Mouse (Mus musculus) midbrain, embryonic 12.5 days (tissue): ENCODE measurements around the gene Nccrp1. TPM values are rescaled to one million over a fixed set of nuclear protein-coding genes. Genes with fewer than 3 reads are reported as not detected.

Experiments
- ATAC-seq: fragments of 200-750 bp; cut with Nextera tagmentation; 2 replicates; pipeline ENCODE4 v1.8.0; 2017; ENCODE audit warnings: low read depth, moderate TSS enrichment, moderate library complexity; ENCODE audit not compliant: low FRiP score
- H3K27ac ChIP-seq: fragments of 300-500 bp; sonication (generic); replicated peaks from 2 replicates; pipeline ENCODE4 v1.5.1; 2016; ENCODE audit warnings: mild to moderate bottlenecking
- H3K27me3 ChIP-seq: fragments of 300-500 bp; sonication (generic); 2 replicates; pipeline ENCODE4 v1.6.1; 2016; ENCODE audit warnings: mild to moderate bottlenecking
- H3K36me3 ChIP-seq: fragments of 300-500 bp; sonication (generic); 2 replicates; pipeline ENCODE4 v1.6.1; 2016
- H3K4me1 ChIP-seq: fragments of 300-500 bp; sonication (generic); 2 replicates; pipeline ENCODE4 v1.6.1; 2016
- H3K4me2 ChIP-seq: fragments of 300-500 bp; sonication (generic); replicated peaks from 2 replicates; pipeline ENCODE4 v1.6.1; 2016; ENCODE audit warnings: mild to moderate bottlenecking, moderate library complexity
- H3K4me3 ChIP-seq: fragments of 300-500 bp; sonication (generic); 2 replicates; pipeline ENCODE4 v1.5.1; 2016; ENCODE audit warnings: mild to moderate bottlenecking
- H3K9ac ChIP-seq: fragments of 300-500 bp; sonication (generic); replicated peaks from 2 replicates; pipeline ENCODE4 v1.6.1; 2016; ENCODE audit warnings: mild to moderate bottlenecking, moderate library complexity
- H3K9me3 ChIP-seq: fragments of 300-500 bp; sonication (generic); 2 replicates; pipeline ENCODE4 v1.6.1; 2016; ENCODE audit warnings: mild to moderate bottlenecking
- WGBS: fragments of 180-500 bp; shearing (Covaris S2); methylation state at CpG from one replicate; pipeline ENCODE4 v1.1.7; 2016; 5-methylcytosine and 5-hydroxymethylcytosine counted together
- polyA plus RNA-seq: library from polyadenylated mRNA; unstranded; fragments of >200 nt; fragmentation: Nextera tagmentation; extraction: Ambion mirVana; gene quantifications from 2 replicates; pipeline ENCODE4 v1.2.1, GENCODE M21; 2016

Nccrp1 gene
- polyA plus RNA-seq, 1 experiment from 2014 or later, result not detected

DNA sequence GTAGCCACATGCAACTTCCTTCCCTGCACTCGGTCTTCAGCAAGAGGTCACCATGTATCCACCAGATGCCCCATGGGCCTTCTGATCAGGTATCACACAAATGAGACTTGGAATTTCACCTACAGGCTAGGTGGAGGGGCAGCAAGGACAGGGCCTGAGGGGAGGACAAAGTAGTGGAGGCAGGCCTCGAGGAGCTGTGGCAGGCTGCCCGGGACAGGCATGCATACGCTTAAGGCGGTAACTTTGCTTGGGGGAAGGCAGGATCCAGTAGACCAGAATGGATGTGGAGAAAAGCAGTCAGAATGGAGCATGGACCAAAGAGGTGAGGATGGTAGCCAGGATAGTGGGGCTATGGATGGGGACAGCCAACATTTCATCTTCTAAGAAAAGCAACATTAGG, 32.8 kb upstream of the Nccrp1 start:
- H3K27me3 ChIP-seq, result no peaks in the 10 kb centered on the region
- H3K27ac ChIP-seq, result no peak overlapping the region
- ATAC-seq, result no peak
- no peak overlapping the region for H3K4me3 ChIP-seq
- 79% methylated on average over 5 of the region's 5 CpGs for WGBS
- no peaks in the 10 kb centered on the region for H3K9me3 ChIP-seq
- peaks cover 3% of the 10 kb centered on the region; the same call in 1 of the 2 replicates for H3K36me3 ChIP-seq
- H3K4me2 ChIP-seq, result no peak overlapping the region
- H3K4me1 ChIP-seq, result 0 out of 2 replicates have a peak, but pooled peaks cover 8% of the 10 kb centered on the region
- H3K9ac ChIP-seq, result no peak overlapping the region

DNA sequence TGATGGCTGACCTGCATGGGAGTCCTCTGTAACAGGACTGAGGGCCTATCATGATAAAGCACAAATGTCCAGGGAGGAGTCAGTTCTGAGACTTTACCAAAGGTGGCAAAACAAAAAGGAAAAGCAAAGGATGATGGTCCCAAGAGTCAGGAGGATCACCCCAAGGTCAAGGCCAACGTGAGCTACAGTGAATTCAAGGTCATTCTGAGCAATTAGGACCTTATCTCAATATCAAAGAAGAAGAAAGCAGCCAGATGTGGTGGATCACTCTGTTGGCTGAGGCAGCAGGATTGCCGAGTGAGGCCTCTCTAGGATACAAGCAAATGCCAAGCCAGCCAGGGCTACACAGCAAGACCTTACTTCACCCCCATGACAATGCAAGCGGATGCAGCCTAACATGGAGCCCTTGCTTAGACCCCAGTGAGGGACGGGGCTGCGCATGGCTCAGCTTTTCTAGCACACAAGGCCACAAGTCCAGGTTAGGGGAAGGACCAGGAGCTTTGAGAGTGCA, 31.5 kb upstream of the Nccrp1 start:
- ATAC-seq, result no peak
- WGBS, result 78% methylated on average over 5 of the region's 5 CpGs
- H3K9ac ChIP-seq, result no peak overlapping the region
- peaks cover 3% of the 10 kb centered on the region; the same call in 1 of the 2 replicates for H3K36me3 ChIP-seq
- H3K4me2 ChIP-seq, result no peak overlapping the region
- no peak overlapping the region for H3K4me3 ChIP-seq
- H3K4me1 ChIP-seq, result 0 out of 2 replicates have a peak, but pooled peaks cover 8% of the 10 kb centered on the region
- H3K9me3 ChIP-seq, result no peaks in the 10 kb centered on the region
- no peaks in the 10 kb centered on the region for H3K27me3 ChIP-seq
- H3K27ac ChIP-seq, result no peak overlapping the region

DNA sequence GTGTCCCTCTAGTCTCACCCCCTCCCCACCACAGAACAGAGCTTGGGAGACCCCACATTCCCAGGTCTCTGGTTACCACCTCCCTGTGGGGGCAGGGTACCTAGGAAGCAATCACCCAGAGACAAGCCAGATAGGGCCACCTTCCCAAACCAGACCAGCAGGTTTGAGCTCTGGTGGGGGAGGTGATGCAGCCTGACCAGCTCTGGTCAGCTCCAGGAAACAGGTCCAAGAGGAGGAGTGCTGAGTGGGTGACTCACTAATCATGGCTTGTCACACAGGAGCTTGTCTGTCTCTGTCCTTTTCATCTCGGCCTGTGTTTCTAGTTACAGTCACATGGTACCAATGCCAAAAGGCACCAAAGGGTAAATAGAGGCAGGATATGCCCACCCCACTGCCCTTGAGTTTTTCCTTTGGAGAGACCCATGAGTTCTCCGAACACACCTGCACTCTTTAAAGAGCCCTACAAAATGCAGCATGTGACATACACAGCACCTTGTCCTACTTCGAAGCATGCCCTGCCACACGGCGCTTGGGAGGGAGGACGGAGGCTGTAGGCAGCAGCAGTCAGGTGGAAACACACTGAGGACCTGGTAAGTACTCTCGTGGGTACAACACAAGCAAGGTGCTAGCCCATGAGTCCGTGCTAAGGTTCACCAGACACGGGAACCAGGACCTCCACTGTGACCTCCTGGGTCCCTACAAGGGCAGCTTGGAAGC, 30.9 kb upstream of the Nccrp1 start:
- Histone ChIP-seq H3K27me3 (no peaks in the 10 kb centered on the region), H3K9ac (no peak overlapping the region), H3K4me2 (no peak overlapping the region), H3K36me3 (peaks cover 3% of the 10 kb centered on the region; the same call in 1 of the 2 replicates), H3K27ac (no peak overlapping the region), H3K9me3 (no peaks in the 10 kb centered on the region), H3K4me1 (0 out of 2 replicates have a peak, but pooled peaks cover 8% of the 10 kb centered on the region), H3K4me3 (no peak overlapping the region)
- no peak for ATAC-seq
- 90% methylated on average over 9 of the region's 9 CpGs for WGBS

DNA sequence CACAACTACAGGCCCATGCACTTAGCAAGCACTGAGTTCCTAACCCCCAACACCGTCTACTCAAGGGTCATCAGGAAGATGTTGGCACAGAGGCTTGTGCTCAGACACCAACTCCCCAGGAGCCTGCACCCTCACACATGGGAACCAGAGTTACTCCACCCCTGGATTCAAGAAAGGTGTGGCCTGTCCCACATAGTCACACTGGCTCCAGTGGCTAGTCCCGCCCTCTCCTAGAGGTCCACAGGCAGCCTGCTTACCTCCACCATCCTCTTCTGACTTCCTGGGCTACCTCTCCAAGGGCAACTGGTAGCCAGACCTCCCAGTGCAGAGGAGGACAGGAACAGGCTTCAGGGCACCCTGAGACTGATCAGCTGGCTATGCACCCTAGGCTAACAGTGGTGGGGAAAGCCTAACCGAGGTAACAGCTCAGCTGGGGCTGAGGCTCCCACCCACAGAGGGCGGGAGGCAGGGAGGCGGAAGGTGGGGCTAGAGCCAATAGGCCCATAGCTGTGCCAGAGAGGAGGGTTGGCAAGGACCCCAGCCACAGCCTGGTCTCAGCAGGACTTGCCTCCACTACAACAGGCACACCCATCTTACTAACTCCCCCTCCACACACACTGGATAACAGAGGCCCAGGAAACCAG, 29.3 kb upstream of the Nccrp1 start:
- ATAC-seq, result no peak
- 83% methylated on average over 5 of the region's 5 CpGs for WGBS

DNA sequence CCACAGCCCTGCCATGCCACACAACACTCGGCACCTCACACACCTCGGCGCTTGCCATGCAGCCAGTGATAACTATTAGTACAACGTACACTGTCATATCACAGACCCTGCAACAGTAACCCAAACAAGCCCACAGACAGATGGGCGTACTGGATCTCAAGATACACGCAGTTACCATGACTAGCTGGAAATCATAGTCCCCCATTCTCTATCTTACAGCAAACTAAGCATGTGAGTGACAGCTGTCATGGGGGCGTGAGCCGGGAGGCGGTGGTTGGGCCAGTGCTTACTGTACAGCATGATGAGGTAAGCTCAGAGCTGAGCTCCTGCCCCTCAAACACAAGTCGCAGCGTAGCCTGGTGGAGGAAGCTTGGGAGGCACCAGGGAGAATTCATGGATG, 28.5 kb upstream of the Nccrp1 start:
- no peak overlapping the region for H3K4me2 ChIP-seq
- H3K27ac ChIP-seq, result no peak overlapping the region
- no peak for ATAC-seq
- H3K9me3 ChIP-seq, result no peaks in the 10 kb centered on the region
- H3K4me1 ChIP-seq, result peaks cover 14% of the 10 kb centered on the region; the same call in 1 of the 2 replicates
- H3K27me3 ChIP-seq, result no peaks in the 10 kb centered on the region
- H3K36me3 ChIP-seq, result no peaks in the 10 kb centered on the region
- H3K9ac ChIP-seq, result no peak overlapping the region
- WGBS, result 94% methylated on average over 11 of the region's 11 CpGs
- H3K4me3 ChIP-seq, result no peak overlapping the region

More for the DNA sequence above, 29.3 kb upstream of the Nccrp1 start:
- peaks cover 14% of the 10 kb centered on the region; the same call in 1 of the 2 replicates for H3K4me1 ChIP-seq
- H3K36me3 ChIP-seq, result no peaks in the 10 kb centered on the region
- no peaks in the 10 kb centered on the region for H3K27me3 ChIP-seq
- H3K4me2 ChIP-seq, result no peak overlapping the region
- H3K27ac ChIP-seq, result no peak overlapping the region
- no peaks in the 10 kb centered on the region for H3K9me3 ChIP-seq
- H3K9ac ChIP-seq, result no peak overlapping the region
- no peak overlapping the region for H3K4me3 ChIP-seq

DNA sequence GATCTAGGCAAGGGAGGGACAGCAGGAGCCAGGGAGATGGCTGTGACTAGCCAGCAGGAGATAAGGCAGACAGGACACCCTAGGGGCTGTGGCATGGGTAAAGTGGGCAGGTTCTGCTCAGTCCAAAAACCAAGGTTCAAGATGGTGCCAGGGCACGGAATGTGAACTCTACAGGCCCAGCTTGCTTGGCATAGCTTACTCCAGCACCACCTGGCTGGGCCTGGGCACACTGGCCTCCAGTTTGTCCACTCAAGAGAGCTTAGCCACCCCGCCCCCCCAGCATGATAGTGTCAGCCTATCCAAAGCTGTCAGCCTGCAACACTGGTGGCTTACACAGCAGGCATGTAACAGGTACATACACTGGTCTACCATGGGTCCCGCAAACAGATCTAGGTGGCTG, 26.2 kb upstream of the Nccrp1 start:
- H3K4me3 ChIP-seq, result no peak overlapping the region
- H3K27me3 ChIP-seq, result no peaks in the 10 kb centered on the region
- WGBS, result 100% methylated on average over 3 of the region's 3 CpGs
- no peak overlapping the region for H3K4me2 ChIP-seq
- no peaks in the 10 kb centered on the region for H3K9me3 ChIP-seq
- H3K36me3 ChIP-seq, result 0 out of 2 replicates have a peak, but pooled peaks cover 3% of the 10 kb centered on the region
- peaks cover 7% of the 10 kb centered on the region; the same call in 1 of the 2 replicates for H3K4me1 ChIP-seq
- H3K9ac ChIP-seq, result no peak overlapping the region
- ATAC-seq, result no peak
- H3K27ac ChIP-seq, result no peak overlapping the region

DNA sequence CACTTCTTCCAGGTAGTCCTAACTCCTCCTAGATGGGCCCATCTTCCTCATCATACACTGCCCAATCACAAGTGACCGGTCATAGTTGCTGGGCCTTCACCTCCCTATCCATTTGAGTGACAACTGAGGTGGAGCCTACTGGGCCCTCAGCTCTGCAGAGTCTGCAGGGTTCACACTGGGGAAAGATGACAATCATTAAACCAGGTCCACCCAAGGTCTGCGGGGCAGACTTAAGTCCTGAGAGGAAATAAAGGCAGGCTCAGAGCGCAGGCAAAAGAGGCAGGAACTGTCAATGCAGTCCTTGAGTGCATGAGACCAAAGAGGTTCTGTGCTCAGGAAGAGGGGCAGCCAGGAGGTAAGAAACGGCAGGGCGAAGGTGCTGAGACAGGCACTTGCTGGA, 25.6 kb upstream of the Nccrp1 start:
- ATAC-seq, result no peak
- Histone ChIP-seq H3K9me3 (no peaks in the 10 kb centered on the region), H3K27me3 (no peaks in the 10 kb centered on the region), H3K27ac (no peak overlapping the region), H3K9ac (no peak overlapping the region), H3K36me3 (peaks cover 7% of the 10 kb centered on the region), H3K4me3 (no peak overlapping the region), H3K4me2 (no peak overlapping the region), H3K4me1 (peaks cover 7% of the 10 kb centered on the region; the same call in 1 of the 2 replicates)
- 88% methylated on average over 5 of the region's 5 CpGs for WGBS

DNA sequence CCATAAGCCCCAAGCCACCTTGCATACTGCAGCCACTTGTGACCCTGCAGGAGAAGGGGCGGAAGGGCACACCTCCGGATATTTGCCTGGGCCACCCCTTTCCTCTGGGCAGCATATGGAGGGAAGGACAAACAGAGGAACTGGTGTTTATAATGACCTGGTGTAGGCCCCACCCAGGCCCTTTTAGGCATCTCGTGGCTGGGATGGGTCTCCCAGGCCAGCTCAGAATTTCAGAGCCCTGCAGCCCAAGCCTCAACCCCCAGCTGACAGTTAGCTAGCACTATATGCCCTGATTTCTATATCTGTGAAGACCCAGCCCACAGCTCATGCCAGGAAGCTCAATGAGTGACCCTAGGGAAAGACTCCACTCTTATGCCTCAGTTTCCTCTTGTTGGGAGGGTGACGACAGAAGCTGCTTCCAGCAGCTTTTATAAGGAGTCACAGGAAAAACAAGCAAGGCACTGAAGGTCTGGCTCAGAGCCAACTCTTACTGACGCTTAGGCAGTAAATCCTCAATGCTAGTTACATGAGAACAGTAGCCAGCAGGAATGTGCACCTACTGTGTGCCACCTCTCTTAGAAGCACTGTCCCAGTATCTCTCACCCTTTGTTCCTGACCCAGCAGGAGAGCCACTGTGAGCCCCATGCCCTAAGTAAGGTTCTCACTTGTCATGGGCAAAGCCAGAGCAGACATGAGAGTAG, 24.1 kb upstream of the Nccrp1 start:
- no peaks in the 10 kb centered on the region for H3K27me3 ChIP-seq
- H3K36me3 ChIP-seq, result peaks cover 23% of the 10 kb centered on the region
- H3K4me1 ChIP-seq, result peaks cover 7% of the 10 kb centered on the region; the same call in 1 of the 2 replicates
- H3K4me2 ChIP-seq, result no peak overlapping the region
- no peak for ATAC-seq
- no peak overlapping the region for H3K9ac ChIP-seq
- H3K4me3 ChIP-seq, result no peak overlapping the region
- no peaks in the 10 kb centered on the region for H3K9me3 ChIP-seq
- H3K27ac ChIP-seq, result no peak overlapping the region
- 52% methylated on average over 5 of the region's 5 CpGs for WGBS

DNA sequence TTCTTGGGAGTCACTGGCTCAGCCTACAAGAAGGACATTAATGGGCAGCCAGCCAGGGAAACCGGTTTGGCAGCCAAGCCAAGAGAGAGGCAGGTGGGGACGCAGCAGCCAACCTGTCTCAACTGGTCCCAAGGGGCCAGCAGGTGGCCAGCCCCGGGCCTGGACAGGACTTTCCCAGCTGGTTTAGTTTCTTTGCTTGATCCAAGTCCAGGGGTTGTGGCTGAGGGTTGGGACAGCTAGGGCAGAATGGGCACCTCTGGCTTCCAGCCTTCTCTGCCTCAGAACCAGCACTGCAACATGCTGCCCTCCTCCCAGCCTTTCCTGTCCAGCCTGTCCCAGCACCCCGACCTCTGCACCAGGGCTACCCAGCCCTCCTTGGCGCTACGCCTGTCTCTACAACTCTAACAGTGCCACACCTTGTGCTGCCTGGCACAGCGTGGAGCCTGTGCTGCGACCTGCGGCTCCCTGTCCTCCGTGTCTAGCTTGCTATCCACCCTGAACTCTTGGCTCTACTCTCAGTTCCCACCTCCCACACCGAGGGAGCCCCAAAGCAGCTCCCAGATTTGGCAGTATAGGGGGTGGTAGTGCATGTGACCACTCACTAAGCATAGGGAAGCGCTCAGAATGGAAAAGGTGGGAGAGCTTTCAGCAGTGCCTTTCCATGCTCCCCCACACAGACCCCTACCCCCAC, 23.4 kb upstream of the Nccrp1 start:
- Histone ChIP-seq H3K4me3 (no peak overlapping the region), H3K9ac (no peak overlapping the region), H3K27me3 (no peaks in the 10 kb centered on the region), H3K36me3 (peaks cover 30% of the 10 kb centered on the region), H3K27ac (no peak overlapping the region), H3K4me1 (peaks cover 7% of the 10 kb centered on the region; the same call in 1 of the 2 replicates), H3K9me3 (no peaks in the 10 kb centered on the region), H3K4me2 (no peak overlapping the region)
- 80% methylated on average over 12 of the region's 12 CpGs for WGBS
- ATAC-seq, result no peak

DNA sequence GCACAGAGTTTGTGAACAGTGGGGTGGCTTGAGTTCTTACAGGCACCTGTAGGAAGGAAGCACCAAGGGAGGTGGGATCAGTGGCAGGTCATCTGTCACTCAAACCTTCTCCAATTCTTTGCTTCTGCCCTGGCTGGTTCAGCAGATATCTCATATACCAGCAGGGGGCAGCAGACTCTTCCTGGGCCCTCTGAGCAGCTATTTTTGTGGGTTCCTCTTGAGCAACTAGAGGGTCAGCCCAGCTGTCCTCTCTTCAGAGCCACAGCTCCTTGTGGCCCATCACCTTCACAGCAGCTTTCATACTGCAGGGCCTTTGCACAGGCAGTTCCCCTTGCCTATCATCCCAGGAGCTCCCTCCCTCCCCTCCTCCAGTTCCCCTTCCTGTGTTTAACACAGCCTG, 21.2 kb upstream of the Nccrp1 start:
- H3K27ac ChIP-seq, result no peak overlapping the region
- H3K36me3 ChIP-seq, result peaks cover 49% of the 10 kb centered on the region
- H3K27me3 ChIP-seq, result no peaks in the 10 kb centered on the region
- H3K9me3 ChIP-seq, result no peaks in the 10 kb centered on the region
- H3K4me1 ChIP-seq, result peaks cover 7% of the 10 kb centered on the region; the same call in 1 of the 2 replicates
- H3K4me2 ChIP-seq, result no peak overlapping the region
- no peak for ATAC-seq
- no peak overlapping the region for H3K4me3 ChIP-seq
- no peak overlapping the region for H3K9ac ChIP-seq

DNA sequence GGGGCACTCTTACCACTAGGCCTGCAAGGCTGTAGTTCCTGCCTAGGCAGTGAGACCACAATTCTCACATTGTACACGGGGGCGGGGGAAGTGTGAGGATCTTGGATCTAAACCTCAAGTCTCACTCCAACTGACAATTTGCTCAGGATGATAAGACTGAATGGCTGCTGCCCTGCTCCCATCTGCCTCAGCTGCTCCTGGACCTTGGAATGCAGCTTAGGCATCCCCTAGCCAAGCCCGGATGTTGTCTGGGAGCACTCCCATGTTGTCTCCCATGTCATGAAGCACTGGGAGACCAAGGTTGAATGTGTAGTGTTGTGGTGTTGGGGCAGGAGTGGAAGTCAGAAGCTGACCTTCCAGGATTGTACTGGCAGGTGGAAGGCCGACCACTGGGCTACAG, 20.5 kb upstream of the Nccrp1 start:
- peaks cover 7% of the 10 kb centered on the region; the same call in 1 of the 2 replicates for H3K4me1 ChIP-seq
- H3K4me3 ChIP-seq, result no peak overlapping the region
- no peak overlapping the region for H3K4me2 ChIP-seq
- no peak overlapping the region for H3K27ac ChIP-seq
- H3K9me3 ChIP-seq, result no peaks in the 10 kb centered on the region
- ATAC-seq, result no peak
- no peaks in the 10 kb centered on the region for H3K27me3 ChIP-seq
- no peak overlapping the region for H3K9ac ChIP-seq
- peaks cover 56% of the 10 kb centered on the region for H3K36me3 ChIP-seq
- WGBS, result 90% methylated on average over 4 of the region's 4 CpGs
